Mouse (Mus musculus) thymus, postnatal 0 days (tissue): ENCODE results near the gene Sdc3. TPM values are rescaled to one million over a fixed set of nuclear protein-coding genes. Genes with fewer than 3 reads are reported as not detected.

Experiments used
- DNase-seq: peaks from one replicate; pipeline ENCODE4 v3.0.0-alpha.2; 2015; ENCODE audit warnings: low spot score
- polyA plus RNA-seq: library from polyadenylated mRNA; unstranded; fragments of >200 nt; fragmentation: Nextera tagmentation; extraction: Ambion mirVana; gene quantifications from 2 replicates; pipeline ENCODE4 v1.2.1, GENCODE M21; 2015

Gene Sdc3
- polyA plus RNA-seq, 1 experiment from 2014 or later, result 4.8 TPM

DNA sequence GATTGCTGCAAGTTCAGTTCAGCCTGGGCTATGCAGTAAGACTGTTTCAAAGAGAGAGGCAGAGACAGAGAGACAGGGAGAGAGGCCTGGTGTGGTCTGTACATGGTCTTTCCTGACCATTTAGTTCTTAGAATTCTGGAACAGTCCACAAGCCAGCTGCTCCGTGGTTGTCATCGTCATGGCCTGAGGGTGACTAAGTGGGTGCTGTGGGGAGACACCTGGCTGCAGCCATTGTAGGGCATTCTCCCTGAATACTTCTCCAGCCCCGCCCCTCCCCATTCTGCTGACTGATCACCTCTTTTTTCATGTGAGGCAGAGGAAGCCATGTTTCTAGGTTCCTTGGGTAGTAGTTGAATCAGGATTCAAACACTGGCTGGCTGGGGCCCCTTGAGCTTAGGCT, 27.5 kb downstream of the Sdc3 start:
- no peak for DNase-seq

DNA sequence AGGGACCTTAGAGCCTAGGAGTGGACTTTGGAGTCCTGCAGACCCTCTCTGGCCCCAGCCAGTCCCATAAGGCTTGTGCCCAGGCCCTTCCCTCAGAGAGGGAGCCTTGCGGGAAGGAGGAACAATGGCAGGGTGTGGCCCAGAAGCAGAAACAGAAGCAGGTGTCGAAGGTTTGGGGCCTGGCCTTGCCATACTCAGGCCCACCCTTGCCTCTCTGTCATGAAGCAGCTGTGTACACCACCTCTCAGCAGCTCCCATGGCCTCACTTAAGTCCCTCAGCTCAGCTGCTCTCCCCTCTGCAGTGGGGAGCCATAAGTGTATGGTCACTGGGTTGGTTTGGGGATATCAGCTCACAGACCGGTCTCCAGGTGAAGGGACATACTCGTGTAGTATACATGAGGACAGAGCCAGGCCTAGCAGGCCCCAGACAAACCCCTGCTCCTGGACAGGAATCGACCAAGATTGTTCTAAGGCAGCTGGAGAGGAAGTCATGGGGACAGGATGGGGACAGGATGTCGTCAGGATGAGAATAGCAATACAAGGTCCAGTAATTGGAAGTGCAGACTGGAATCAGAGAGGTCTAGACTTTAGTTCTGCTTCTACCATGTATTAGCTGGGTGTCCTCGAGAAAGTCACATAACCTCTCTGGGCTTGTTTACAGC, 28.4 kb downstream of the Sdc3 start:
- DNase-seq, result no peak

DNA sequence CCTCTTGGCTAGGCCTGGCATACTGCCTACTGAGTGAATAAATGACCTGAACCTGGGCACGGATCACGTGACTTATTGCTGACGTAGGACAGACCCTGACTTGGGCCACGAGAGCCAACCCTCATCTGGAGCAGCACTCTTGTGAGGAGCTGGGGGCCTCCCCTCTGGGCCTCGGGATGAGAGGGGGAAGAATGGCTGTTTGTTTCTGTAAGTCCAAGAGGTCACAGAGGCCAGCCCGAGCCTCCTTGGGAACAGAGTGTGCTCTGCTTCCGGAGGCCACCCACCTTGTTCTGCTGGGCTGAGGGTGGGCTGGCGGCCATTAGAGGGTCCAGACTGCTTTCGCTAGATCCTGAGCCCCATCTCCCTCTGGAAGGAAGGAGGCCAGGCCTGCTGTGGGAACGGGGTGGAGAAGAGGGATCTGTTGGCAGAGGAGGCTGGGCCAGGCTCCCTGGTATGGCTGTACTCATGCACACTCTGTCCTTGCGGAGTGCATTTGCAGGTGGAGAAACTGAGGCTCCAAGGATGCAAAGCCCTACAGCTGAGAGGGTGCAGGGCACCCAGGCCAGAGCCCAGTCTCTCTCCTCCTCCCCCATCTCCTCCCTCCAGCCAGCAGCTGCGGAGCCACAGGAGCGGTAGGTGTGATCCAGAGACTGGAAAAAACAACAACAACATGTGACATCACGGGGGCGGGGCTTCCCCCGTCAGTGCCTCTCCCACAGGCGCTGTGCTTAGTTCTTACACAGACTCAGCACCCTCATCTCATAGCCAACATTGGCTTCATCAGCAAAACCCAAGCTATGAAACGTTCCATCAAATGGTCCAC, 36.7 kb downstream of the Sdc3 start:
- no peak for DNase-seq

DNA sequence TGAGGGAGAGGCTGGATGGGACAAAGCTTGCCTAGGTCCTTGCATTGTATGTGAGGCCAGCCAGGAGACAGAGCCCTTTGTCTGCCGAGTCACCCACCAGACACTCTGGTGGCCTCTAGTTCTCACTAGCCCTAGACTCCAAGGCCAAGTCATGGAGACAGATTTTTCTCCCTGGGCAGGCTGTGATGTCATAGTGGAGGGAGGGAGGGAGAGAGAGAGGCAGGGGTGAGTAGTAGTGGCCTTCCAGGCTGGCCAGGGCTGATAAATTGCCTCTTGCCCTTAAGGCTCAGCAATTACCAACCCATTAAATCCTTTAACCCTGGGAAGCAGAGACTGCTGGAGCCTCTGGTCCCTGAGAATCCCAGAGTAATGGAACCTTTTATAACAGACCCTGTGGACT, 41.8 kb downstream of the Sdc3 start:
- DNase-seq, result no peak

DNA sequence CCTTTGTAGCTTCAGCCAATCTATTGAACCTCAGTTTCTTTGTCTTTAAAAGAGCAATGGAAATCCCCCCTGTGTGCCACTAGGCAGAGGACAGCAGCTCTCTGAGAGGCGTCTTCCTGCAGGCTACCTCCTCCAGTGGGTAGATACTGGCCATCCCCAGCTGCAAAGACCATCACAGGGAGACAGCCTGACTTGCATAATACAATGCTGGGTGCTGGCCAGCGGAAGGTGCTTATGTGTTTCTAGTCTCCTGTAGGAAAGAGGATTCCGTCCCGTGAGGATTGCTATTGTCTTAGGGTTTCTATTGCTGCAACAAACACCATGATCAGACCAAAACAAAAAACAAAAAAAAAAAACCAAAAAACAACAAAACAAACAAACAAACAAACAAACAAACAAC, 43.2 kb downstream of the Sdc3 start:
- no peak for DNase-seq

DNA sequence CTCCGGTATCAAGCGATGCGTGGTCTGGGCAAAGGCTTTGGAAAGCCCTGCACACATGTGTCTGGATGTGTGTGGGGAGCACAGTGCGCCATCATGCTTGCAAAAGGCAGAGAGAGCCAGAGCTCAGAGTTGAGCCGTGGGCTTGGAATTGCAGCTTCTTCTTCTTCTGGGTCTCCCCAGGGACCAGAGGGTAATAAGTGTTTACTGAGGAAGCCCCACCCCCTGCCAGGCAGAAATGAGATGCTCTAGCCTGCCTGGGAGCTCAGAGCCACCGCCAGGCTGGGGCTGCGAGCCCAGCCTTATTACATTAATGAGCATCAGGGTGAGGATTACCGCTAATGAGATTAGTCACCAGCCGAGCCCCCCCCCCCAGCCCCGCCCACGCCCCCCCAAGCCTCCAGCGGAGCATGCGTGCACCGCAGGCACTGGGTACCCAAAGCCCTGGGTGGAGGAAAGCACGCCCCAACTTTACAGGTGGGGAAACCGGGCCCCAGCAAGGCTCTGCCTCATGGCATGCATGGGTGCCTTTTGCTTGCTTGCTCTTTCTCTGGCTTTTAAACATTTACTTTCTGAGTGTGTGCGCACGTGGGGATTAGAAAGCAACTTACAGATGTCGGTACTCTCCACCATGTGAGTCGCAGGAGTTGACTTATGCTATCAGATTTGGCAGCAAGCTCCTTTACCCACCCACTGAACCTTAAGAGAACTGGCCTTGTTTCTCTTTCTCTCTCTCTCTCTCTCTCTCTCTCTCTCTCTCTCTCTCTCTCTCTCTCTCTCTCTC, 44.1 kb downstream of the Sdc3 start:
- DNase-seq, result no peak

DNA sequence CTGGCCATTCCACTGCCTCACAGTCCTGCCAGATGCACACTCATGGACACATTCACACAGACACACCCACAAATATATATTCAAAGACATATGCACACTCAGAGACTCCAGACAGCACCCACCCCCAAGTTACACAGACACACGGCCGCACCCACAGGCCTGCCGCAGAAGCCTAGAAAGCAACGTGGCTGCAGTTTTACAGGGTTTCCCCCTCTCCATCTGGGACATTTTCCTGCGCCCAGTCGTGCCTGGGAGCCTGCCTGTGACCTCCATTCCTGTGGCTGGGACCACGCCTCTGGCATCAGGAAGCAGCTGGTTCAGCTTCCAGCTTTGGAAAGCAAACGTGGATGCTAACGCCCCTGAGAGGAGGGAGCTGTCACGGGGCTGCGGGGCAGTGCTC, 46.2 kb downstream of the Sdc3 start:
- DNase-seq, result no peak

DNA sequence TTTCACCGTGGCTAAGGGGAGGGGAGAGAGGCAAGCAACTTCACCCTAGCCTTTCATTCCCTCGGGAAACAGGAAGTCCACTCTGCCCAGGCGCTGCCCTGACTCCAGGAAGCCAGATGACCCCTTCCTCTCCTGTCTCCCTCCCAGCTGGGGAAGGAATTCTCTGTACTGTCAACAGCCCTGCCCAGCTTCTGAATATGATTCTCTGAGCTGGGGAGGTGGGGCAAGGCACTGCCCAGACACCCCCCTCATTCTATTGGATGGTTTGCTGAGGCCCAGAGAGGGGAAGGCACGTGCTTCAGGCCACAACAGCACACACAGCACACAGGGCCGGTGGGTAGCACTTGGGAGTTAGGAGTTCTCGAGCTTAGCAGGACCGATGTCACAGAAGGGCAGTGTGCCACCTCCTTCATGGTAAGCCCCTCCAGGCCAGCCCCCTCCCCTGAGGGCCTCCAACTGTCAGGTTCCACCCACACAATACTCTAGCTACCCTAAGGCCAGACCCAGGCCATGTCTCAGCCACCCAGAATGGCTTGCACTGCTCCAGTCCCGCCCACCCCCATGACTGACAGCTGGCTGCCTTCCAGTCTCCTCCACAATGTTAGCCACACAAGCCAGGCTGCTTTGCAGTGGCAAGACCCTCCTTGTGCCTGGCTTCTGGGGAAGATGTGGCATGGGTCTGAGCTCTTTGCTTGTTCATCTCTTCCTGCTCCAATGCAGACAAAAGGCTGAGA, 48.9 kb downstream of the Sdc3 start:
- no peak for DNase-seq

DNA sequence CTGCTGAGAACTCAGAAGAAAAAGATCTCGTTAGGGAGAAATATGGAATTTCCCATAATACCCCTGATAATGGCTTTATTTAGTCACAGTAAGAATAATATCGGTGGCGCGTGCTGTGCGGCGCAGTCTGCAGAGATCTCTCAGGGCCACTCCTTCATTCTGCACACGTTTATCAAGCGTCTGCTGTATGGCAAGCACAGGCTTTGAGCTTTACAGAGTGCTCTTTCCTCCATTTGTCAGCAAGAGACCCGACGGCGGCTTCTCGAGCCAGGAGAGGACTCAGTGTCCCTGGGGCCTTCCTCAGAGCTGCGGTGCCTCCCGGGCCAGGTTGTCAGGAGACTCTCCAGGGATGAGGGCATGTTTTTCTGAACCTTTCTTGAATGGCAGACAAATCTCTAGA, 56.5 kb downstream of the Sdc3 start:
- DNase-seq, result no peak

DNA sequence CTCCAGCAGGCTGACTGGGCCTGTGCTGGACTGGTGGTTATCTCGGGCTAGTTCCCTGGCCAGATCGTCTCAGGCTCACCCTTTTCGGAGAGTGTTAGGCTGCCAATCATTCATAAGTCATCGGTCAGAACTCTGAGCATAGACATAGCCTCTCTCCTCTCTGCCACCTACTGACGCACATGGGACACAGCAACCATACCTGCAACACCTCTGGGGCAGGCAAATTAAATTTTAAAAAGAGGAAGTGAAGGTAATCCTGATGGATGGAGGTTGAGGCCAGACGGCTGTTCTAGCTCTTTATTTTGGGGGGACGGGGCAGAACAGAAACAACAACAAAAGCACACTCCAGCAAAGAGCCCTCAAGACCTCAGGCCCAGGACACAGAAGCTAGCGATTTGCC, 65.3 kb downstream of the Sdc3 start:
- DNase-seq, result no peak

DNA sequence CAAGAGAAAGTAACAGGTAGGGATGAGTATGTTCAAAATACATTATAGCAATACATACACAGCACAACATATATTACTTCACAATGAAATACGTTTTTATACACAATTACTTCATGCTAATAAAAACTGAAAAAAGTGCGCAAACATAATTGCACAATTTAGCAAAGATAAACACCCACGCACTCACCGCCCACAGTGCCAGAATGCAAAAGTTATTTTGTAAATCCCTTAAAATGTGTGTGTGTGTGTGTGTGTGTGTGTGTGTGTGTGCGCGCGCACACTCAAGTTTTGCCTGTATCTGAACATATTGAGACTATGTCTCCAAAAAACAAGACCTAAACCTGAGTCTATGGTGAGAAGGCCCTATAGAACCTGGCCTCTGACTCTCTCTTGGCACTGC, 66.5 kb downstream of the Sdc3 start:
- no peak for DNase-seq

DNA sequence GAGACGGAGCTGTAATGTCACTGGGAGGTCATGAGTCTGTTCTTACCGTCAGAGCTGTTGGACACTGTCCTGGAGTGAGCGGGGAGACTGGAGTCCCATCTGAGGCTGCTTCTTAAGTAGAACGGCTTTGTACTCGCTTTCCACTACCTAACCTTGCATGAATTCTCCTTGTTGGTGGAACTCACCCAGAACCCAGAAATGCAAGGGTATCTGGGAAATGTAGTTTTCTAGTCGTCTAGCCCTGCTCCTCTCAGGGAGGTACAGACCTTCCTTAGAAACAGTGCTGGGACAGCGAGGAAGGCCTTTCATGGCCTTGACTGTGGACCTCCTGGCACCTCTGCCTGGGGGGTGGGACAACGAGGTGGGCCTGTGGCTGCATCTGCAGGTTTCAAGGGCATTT, 67.1 kb downstream of the Sdc3 start:
- DNase-seq, result no peak

DNA sequence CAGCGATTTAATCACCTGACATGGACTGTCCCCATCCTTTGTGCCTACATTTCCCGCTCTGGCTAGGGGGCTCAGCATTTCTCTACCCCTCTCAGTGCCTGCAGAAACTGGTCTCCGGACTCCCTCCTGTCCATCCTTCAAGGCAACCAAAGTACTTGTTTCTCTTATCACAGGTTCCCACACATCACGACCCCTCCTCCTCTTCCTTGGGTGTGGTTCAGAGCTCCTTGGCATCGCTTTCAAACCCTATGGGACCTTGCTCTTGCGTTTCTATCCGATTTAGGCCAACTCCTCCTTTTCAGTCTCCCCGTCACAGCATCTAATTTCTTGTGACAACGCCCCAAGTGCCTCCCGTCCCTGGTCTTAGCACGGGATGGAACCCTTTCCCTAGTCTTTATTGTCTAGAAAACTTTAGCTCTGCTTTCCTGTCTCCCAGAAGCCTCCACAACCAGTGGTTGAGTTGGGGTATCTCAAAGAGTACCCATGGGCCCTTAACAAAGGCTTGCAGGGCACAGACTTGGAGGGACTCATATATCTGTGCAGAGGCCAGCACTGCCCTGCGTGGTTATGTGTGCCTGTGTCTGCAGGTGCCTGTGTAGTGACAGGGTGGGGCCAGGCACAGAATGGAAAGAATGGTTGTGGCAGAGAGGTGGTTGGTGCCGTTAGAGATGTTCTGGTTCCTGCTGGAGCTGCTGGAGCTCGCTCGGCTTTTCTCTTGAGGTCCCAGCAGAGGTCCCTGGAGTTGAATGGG, 68.7 kb downstream of the Sdc3 start:
- no peak for DNase-seq

DNA sequence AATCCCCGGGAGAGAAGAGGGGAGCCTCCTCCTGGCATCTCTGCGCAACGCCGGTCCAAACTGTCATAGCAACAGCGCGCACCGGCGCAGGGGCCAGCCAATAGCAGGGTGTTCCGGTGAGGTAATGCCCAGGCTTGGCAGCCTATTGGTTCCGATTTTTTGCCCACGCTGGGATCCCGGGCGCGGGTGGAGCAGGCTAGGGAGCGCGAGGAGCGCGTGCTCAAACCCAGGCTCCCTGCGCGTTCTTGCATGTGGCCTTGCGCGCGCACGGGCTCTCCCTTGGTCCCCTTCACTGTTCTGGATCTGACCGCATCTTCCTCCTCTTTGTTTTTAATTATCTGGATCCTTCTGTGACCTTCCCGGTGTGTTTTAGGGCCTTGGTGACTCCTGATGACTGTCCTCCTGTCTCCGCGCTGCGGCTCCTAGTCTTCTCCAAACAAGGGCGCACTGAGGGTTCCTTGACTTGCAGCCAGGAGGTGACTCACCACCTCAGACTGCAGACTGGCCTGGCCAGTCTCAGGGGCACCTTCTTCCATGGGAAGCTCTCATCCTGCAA, 69.4 kb downstream of the Sdc3 start:
- DNase-seq, result peak; percentile 6

DNA sequence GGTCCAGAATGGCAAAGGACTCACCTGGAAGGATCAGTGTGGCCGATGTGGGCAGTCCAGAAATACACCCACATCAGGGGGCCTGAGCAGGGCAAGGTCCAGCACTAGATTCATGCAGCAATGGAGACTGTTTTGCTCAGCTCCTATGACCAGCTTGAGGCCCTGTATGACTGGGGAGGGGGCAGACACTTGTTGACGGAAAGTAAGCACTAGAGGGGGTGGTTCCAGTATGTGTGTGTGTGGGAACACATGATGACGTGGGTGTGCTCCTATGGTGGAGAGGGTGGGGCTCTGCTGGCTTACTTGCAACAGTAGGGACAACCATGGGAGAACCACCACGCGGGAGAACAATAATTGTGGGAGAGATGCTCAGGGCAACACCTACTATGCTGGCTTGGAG, 70.2 kb downstream of the Sdc3 start:
- DNase-seq, result no peak

DNA sequence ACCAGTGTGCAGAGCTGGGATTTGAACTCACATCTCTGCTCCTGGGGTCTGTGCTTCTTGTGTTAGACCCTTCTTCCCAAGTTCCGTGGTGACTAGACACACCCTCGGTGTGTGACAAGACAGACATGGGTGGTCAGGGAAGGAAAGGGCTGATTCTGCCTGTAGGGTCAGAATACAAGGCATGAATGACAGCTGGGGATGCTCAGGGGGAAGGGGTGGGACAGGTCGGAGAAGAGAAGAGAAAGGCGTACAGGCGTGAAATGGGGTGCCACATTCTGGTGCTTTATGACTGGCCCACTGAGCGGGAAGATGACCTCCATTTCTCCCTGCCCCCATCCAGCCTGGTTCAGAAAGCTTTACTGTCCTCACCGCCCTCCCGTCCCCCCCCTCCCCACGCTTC, 73.1 kb downstream of the Sdc3 start:
- no peak for DNase-seq

DNA sequence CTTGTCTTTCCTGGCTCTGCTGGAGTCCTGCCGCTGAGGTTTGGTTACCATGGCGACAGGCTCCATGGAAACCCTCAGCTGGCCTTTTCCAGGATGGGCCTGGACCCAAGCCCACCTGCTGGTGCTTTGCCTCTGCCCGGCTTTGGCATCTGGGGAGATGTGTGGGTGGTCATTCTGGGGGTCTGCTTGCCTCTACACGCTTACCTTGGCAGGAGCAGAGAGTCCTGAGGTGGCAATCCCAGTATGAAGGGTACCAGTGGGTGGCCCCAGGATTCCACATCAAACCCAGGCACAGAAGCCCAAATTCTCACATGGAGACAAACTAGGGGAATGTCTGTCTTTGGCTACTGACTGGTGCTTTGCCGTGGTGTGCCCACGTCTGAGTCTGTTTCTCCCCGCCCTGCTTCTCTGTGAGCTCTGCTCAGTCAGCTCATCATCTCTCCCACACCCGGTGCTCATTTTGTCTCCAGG, 73.6 kb downstream of the Sdc3 start:
- DNase-seq, result no peak

DNA sequence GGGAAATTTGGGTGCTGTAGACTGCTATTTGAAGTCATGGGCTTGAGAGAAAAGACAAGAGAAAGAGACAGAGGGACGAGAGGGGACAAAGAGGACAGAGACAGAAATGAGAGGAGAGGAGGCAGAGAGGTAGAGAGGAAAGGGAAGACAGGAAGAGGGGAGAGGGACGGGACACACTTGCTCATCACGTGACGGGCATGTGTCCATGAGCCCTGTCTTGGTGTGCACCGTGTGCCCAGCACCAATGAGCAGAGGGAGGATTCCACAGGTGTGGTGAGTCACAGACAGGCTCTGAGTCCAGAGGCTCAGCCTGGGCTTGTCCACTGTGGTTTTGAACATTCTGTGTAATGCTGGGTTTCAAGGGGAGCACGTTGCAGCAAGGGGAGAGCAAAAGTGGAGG, 75.6 kb downstream of the Sdc3 start:
- no peak for DNase-seq

DNA sequence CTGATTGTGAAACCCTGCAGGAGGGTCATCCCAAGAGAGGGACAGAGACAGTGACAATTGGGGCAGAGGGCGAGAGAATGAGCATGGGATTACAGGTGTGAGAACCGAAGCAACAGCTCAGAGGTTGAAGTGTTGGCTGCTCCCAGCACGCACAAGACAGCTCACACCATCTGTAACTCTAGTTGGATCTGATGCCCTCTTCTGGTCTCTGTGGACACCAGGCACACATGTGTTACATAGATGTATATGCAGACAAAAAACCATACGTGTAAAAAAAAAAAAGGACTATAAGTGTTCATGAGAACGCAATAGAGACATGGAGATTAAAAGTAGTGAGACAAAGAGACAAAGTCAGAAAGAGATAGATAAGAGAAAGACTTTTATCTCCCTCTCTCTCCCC, 76.5 kb downstream of the Sdc3 start:
- DNase-seq, result no peak

DNA sequence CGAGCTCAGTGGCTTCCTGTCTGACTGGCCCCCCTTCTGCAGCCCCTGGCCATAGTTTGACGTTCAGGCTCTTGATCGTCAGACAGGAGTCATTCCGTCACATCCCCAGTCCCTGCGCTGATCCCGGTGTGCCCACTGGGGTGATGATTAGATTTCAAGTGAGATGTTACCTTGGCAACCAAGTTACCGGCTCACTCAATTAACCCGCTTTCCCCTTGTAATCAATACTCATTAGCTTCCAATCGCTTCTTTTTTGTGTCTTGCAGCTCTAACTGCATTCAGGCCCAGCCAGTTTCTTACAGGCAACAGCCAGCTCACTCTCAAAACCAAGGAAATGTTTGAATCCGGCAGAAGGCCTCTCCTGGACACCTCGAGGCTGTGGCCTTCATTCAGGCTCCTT, 80.1 kb downstream of the Sdc3 start:
- DNase-seq, result no peak

DNA sequence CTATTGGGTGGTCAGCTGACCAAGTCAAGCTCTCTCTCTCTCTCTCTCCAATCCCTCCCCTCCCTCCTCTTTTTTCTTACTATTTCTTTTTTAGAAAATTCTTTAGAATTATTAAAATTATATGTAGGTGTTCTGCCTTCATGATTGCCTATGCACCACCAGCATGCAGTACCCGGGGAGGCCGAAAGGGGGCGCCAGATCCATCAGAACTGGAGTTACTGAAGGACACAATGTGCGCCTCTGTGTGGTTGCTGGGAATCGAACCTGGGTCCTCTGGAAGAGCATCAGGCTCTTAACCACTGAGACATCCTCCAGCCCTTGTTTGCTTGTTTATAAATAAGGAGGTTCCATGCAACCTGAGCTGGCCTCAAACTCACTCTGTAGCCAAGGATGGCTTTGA, 81.1 kb downstream of the Sdc3 start:
- DNase-seq, result no peak
